Mouse (Mus musculus) frontal cortex, adult (tissue): ENCODE results near the gene Immp2l.
"Not testable (repeated sequence)": the region's sequence is repeated elsewhere in the genome, so short reads cannot be mapped to it uniquely, and the experiment has no call there.

Experiments used
- ATAC-seq: cut with Nextera tagmentation; 2 replicates; pipeline ENCODE4 v1.9.2; 2017; ENCODE audit warnings: mild to moderate bottlenecking, moderate library complexity, mixed read lengths; ENCODE audit not compliant: low TSS enrichment

Immp2l gene

DNA sequence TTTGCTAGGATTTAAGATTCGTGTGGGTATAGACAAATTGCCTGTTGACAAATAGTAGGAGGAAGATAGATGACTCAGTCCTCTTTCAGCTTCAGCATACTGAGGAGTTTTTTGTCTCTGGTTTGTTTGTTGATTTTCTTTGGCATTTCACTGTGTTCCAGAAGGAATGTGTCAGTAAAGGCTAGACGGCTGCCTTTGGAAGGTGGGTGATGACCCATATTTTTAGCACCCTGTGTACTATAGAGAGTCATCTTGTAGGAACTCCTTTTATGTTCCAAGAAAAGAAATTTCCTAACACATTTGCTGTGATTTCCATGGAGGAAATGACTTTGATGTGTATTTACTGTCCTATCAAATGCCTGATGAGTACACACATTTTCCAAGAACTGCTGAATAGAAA lies 651.0 kb downstream of the Immp2l start:
- peak; percentile 55; the same call in 1 of the 2 replicates for ATAC-seq

DNA sequence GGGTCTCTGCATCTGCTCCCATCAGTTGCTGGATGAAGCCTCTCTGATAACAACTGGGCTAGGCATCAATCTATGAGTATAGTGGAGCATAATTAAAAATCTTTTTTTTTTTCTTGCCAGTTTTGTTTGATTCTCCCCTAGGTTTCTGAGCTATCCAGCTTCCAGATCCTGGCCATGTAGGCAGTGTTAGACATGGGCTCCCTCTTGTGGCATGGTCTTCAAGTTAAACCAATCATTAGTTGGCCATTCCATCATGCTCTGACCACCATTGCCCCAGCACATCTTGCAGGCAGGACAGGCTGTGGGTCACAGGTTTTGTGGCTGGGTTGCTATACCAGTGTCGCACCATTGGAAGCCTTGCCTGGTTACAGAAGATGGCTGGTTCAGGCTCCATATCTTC lies 656.3 kb downstream of the Immp2l start:
- ATAC-seq, result peak; percentile 83

DNA sequence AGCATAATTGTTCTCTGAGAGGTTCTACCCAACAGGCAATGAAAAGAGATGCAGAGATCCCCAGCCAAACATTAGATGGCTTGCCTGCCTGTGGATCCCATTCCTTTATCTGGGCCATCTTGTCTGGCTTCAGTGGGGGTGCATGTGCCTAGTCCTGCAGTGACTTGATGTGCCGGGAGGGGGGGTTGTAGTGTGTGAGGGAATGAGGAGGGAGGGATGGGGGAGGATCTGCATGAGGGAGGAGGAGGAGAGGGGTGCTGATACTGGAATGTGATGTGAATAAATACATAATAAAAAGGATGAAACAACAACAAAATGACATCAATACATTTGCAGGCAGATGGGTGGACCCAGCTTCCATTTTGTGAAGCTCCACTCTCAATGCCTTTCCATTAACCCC lies 658.3 kb downstream of the Immp2l start:
- ATAC-seq, result no peak

DNA sequence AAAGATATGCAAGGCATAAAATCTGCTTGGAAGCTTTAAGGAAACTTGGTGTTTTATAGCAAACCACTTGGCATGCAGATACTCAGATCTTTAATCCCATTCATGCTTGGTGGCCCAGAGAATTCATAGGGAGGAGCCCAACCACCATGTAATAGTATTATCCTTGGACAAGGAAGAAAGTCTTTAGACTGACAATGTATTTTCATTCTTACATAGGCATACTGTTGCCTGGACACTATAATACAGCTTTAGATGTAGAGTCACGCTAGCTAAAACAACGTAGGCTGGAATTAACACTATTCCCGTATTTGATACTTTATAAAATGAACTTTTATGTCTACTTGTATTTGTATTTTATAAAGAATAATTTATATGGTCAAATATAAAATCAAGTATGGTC lies 665.9 kb downstream of the Immp2l start:
- ATAC-seq, result no peak

DNA sequence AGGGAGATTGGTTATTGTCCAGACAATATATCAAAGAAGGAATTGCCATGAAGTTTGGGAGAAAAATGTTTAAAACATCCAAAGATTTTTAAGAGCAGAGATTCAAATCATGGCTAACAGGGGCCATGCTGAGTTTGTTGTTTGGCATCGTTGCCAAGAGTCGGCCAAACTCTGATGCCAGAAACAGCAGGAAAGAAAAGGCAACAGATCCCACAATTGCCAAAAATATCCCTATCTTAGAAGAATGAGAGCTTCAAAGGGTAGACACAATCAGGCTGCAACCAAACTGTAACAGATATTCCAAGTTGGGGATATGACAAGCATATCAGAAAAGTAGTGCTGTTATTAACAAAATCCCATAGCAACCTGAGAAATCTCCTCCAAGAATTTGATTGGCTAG lies 686.7 kb downstream of the Immp2l start:
- ATAC-seq, result no peak

DNA sequence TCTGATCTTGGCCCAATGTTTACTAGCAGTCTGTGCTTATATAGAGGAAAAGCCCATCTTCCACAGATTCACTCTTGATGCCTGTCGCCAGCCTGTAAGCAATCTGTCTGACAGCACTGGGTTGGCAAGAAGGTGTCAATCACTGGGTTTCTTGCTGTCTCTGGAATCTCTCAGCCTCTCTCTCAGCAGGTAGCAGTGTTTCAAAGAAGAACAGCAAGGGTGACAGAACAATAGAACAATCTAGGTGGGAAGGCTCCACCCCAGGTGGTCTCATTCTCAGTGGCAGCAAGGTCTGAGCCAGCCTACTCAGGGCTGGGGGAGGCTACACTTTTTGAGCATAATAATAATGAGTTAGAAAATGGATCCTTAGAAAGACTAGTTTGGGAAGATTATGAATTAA lies 693.1 kb downstream of the Immp2l start:
- ATAC-seq, result no peak

DNA sequence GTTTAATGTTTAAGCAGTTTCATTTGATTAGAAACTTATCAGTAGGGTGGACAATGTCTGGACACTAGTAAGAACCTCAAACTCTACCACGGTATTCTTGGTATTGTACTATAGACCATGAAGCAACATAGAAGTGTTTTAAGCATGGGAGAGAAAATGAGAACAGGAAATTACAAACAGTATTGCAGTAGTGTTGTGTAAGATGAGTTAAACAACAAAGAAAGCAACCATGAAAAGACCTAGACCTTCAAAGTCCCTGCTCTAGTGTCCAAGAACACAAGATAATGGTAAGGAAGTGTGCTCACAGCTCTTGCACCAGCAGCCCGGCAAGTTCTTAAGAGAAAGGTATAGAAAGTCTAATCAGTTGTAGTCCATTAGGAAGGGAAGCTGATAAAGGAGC lies 700.7 kb downstream of the Immp2l start:
- no peak for ATAC-seq

DNA sequence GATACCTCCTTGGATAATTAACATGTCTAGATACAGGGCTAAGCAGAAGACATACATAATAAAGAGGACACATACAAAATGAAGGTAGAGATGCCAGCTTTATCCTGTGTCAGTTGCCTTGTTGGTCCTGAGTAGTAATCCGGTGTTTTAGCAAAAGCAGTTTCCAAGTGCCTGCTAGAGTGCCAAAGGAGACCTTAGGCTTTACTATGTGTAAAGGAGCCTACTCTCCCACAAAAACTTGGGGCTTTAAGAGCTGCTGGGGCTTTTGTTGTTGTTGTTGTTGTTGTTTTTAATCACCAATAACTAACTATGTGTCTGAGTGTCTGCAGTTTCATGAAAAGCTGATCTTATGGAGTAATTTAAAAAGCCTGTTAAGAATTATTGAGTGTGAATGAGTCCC lies 702.8 kb downstream of the Immp2l start:
- no peak for ATAC-seq

DNA sequence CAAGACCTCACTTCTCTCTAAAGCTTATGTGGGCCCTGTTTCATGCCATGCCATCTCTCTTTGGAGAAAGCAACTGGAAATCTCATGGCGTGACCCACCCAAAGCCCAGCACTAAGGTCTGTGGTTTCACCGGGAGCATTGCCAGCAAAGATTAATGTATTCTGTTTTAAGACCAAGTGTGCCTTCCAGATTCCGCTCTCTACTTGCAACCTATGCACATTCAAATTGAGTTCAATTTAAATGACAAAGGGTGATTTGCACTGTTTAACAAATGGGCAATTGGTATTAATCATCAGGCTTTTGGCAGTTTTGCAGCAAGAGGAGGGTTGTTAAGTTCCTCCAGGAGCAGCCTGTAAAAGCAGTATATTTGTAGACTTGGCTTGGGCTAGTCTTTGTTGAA lies 703.3 kb downstream of the Immp2l start:
- ATAC-seq, result no peak

DNA sequence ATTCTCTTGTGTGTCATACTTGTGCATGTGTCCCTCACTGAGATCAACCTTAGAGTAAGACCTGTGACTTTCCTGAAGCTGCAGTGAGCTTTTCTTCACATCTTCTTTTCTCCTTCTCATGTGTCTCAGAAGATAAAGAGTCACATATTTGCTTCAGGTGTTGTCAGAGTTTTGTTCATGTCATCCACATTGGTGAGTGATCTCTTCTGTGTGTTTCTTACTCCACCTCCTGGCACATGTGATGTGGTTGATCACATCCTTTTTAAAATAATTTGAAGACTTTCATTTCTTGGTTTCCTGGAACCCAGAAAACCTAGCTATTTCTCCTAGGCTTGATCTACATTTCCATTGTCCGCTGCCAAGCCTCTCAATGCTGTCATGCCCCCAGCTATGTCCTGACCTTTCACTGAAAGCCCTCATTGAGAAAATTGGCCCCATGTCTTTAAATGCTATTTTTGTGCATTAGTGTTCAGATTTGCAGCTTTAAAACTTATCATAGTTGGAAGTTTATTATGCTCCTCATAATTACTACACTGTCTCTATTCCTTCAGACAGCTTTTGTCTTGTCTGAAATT lies 704.0 kb downstream of the Immp2l start:
- ATAC-seq, result no peak

DNA sequence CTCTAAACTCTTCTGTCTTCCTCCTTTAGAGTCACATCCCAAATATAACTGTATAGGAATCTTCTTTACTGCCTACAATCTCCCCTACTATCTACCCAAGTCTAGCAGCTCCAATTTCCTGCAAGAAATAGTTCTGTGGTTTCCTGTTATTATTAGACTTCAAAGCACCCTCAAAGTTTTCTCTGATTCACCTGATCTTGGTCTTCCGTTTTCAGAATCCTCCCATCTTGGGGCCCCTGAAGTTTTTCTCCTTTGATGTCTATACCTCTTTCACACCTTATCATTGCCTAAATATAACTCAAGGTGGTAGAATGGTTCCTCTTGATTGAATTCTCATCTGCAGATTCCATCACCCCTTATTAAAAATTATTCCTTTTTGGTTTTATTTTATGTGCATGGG lies 704.6 kb downstream of the Immp2l start:
- no peak for ATAC-seq

DNA sequence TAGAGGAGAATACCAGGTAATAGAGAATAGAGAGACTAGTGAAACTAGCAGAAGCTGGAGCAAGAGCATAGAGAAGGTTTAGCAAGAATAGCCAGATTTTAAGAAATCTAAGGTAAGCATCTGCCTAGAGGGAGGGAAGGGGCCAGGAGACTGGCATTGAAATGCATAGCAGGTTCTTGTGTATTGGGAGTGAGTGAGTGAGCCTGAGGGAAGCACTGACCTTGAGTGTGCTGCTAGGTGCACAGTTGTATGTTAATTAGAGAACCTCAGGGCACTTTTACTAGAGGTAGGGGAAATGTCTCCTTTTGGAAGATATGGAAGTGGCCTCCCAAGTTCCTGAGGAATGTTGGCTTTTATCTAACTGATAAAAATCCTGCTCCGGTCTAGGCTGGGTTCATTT lies 705.9 kb downstream of the Immp2l start:
- no peak for ATAC-seq

DNA sequence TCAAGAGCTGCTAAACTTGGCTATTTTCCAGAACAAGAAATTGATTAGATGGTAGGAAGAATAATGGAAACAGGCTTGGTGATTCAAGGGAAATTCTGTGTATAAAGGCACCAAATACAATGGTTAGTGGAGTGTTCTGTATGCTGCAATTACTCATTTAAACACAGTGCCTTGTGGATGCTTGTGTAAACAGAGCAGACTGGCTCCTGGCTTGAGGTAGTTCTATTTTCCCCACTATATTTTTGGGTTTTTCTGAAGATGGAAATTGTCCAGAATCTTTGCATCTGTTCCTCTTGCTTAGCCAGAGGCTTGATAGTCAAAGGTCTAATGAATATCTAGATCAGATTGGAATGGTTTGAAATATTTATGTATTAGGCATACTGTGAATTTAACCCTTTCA lies 709.3 kb downstream of the Immp2l start:
- no peak for ATAC-seq

DNA sequence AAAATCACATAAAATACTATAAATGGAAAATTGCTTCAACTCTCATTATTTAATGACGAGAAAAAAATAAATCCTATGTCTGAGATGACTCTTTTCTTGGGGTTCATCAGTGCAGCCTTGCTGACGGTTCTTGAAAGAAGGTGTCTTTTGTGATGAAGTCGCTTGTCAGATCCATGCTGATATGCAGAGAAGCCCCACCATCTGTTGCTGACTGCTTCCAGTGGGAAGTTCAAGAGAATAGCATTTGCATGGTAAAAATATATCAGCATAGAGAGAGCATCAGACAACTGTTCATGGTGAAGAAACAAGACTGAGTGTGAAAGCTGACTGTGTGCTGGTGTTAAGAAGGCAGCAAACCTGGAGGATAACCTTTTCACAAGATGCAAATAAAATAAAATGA lies 719.0 kb downstream of the Immp2l start:
- no peak for ATAC-seq

DNA sequence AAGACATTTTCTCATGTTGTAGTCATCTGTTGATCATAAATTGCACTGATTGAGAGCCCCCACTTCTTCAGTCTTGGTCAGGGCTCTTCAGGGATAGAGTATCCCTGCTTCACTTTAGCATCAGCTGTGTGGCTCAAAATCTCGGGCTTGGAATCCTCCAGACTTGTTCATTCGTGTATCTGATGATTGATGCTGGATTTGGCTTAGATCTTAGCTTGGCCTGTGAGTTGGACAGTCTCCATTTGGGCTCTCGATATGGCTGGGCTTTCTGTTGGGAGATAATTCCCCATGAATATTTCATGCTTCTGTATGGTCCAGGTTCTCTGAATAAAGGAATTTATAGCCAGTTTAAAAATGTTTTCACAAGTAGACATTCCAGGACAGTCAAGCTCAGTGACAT lies 739.5 kb downstream of the Immp2l start:
- no peak for ATAC-seq

DNA sequence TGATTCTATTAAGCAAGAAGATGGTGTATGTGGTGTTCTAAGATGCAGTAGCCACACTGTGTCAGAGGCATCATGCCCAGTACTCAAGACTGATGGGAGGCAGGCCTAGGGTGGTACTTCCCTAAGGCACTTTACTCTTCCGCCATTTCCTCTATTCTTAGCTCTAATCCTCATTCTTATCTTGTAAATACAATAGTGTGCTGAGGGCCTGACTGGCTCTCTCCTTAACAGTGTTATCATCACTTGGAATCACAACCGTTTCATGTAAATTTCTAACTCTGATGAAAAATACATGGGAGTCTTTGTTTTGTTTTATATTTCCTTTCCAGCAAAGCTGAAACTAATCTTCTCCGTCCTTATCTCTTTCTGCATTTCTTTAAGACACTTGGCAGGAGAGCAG lies 750.1 kb downstream of the Immp2l start:
- ATAC-seq, result no peak

DNA sequence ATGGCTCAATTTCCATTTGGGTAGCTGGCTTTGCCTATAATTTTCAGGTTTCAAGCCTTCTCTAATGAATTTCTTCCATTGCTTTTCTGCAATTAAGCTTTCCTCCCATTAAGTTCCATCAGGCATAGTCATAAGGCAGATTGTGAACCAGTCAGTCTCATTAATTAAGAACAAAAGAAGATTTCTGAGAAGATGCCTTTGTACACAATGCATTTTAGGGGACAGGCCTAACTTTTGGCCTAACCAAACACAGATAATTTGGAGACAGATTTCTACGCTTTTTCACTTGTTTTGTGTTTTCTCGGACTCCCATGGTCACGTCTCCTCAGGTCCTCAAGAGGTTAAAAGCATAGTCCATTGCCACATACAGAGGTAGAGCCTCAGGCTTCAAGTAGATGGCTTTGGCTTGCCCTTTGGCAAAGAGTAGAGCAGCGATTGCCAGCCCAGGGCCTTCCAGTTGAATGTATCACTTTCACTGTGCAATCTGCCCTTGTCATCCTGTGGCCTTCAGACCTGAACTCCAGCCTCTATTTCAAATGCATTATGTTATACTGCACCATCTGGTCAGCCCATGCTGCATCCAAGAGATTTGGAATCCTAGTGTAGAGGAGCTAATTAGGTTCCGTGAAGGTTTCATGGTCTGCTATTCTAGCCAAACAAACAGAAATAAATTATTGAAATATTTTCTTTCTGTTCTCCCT lies 750.9 kb downstream of the Immp2l start:
- ATAC-seq, result no peak

DNA sequence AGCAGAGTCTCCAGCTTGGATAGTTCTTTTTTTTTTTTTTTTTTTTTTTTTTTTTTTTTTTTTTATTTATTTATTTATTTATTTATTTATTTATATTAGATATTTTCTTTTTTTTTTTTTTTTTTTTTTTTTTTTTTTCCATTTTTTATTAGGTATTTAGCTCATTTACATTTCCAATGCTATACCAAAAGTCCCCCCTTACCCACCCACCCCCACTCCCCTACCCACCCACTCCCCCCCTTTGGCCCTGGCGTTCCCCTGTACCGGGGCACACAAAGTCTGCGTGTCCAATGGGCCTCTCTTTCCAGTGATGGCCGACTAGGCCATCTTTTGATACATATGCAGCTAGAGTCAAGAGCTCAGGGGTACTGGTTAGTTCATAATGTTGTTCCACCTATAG lies 753.9 kb downstream of the Immp2l start:
- not testable (repeated sequence) for ATAC-seq

DNA sequence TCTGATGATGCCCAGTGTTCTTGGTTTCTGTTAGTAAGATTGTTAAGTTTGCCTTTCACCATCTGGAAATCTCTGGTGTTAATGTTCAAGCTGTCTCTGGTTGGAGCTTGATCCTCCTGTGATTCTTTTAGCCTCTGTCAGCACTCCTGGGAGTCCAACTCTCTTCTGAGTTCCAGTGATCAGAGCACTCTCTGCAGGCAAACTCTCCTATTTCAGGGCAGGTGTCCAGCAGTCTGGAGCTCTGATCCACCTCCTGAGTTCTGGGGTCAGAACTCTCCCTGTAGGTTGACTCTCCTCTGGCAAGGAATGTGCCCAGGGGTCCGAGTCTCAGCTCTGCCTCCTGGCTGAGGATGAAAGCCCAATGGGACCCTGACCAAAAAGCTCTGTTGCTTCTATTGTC lies 769.8 kb downstream of the Immp2l start:
- not testable (repeated sequence) for ATAC-seq

DNA sequence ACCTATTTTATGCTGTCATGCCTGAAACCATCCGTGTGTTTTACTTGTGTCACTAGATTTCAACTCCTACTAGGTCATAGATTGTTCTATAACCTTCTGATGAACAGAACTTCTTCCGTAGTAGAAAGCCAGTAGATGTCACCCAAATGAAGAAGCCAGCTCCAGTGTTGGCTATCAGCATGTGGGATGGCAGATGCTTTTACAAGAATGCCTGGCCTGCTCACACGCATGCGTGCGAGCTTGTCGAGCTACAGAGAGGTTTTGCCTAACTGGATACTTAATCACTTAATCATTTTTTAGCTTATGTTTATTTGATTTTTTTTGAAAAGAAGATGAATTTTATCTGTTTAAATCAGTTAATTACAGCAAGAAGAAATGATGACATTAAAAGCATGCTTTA lies 805.6 kb downstream of the Immp2l start:
- ATAC-seq, result no peak

DNA sequence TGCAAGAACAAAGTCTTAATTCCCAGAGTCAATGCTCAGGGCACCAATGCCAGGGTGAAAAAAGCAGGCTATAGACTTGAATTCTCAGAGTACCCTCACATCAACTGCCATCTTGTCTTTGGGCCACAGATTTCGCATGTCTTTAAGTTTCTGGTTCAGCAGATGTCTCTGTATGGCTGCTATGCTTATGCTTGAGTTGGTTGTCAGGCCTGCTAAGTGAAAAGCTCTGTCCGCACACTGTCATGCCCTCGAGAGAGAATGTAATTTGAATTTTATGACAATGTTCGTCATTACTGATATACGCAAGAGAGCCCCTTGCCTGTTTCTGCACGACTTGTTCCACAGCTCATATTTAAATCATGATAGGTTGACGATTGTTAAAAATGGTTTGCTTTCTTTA lies 807.8 kb downstream of the Immp2l start:
- ATAC-seq, result no peak

DNA sequence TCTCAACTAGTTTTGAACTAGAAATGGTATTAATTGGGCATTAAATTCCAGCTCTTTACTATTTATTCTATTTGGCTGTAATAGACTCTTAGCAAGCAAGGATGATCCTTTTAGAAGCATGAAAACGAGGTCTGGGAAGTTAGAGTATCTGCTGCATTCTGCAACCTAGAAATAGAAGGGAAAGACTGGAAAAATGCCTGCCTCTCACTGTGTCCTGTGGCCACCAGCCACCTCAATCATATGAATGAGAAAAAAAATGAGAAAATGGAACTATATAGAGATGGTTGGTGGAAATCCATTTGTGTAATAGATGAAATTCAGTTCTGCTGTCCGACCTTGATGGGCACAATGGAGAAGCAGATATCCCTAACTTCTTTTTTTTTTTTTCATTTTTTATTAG lies 810.8 kb downstream of the Immp2l start:
- ATAC-seq, result no peak

DNA sequence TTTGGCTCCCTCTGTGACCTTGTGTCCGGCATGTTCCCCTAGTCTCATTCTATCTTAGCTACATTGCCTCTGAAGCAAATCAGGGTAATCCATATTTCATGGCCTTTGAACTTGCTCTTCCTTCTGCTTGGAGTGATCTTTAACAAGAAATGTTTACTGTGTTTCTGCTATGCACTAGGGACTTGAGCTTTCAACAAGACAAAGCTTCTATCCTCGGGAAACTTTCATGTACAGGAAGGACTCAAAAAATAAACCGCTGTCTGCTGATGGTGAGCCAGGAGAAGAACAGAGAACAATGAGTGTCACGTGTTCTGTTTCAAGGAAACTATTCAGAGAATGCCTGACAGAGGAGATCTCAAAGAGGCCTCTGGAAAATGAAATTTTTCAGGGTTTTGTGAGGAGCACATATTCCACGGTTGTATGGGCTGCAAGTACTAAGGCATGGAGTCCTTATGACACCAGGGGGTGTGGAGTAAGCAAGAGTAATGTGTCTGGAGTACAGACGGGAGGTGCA lies 814.5 kb downstream of the Immp2l start:
- ATAC-seq, result no peak

DNA sequence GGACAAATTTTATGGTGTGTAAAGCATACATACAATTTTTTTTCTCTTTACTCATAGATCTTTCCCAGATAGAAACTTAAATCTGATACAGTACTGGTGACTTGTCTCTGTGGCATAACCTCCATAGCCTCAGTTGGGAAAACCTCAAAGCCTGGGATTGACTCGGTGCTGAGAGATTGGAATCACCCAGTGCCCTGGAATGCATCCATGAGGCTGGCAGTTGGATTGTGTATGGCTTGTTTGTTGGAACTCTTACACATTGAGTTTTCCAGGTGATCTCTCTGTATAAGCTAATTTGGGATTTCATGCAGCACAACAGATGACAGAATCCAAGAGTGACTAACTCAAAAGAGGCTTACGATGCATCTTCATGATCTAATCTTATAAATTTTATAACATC lies 815.4 kb downstream of the Immp2l start:
- no peak for ATAC-seq
